8 mouse cellular contexts compared by ENCODE assay signal in the genomic region with DNA sequence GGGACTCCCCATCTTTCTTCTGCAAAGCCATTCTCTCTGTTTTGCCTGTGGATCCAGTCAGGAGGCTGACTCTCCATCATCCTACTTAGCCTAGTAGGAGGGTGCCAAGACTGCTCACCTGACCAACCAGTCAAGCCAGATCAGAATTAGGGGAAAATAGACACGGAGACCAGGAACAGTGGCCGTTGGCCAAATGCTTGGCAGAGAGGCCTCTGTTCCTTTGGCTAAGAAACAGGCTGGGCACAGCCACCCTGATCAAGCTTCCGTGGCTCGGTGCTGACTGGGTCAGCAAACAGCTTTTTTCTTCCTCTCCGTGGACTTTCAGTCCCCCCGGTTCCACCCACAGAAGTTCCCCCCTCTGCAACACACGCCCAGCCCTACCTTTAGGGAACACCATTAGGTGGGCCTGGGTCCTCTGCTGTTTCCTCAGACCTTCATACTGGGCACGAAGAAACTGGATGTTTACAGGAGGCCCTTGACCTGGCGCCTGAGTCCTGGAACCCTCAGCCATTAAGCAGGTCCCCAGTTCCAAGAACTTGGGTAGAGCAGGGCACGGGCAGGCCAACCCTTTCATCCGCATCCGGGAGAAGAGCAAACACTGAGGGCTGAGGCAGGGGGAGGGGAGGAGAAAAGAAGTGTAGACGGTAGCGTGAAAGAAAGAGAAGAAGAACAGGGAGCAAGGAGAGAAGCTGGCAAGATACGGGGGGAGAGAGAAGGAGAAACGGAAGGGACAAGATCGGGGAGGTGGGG. TPM values are rescaled to one million over a fixed set of nuclear protein-coding genes. Genes with fewer than 3 reads are reported as not detected.
A peak's percentile ranks its signal among the peaks of the same experiment; 100 is the strongest.
DNase-seq lines count a peak whose midpoint lies in the region; ATAC-seq and TF ChIP-seq lines count a peak whose summit lies in the region.

No protein-coding gene starts in this region.

- peak overlapping the region; percentile 50 for H3K4me3 ChIP-seq in liver, adult 2 months (ENCODE audit: insufficient read depth, low read depth, low read length)
- no peak overlapping the region for H3K4me3 ChIP-seq in limb, embryonic 14.5 days (replicated peaks; ENCODE audit: low read length)

- peak; percentile 95 for DNase-seq in liver, adult 2 months (ENCODE audit: extremely low read depth, low read depth, low spot score)
- no peak for DNase-seq in liver
- peak; percentile 36 to 67 for DNase-seq in adrenal gland, postnatal 36 days
- DNase-seq in fat pad, adult 2 months (ENCODE audit: extremely low read depth, low read depth, low spot score) = peak; percentile 76
- no peak for DNase-seq in limb, embryonic 14.5 days (ENCODE audit: low spot score)
- DNase-seq in ovary, postnatal 14 days (ENCODE audit: low spot score) = peak; percentile 47
- no peak for DNase-seq in spleen, adult 12 weeks (ENCODE audit: low spot score)

- no peaks in the 10 kb centered on the region for H3K9me3 ChIP-seq in limb, embryonic 14.5 days (ENCODE audit: control insufficient read depth, low read length)

- 9% methylated on average over 17 of the region's 17 CpGs for WGBS in liver, adult 2 months
- WGBS in limb, embryonic 14.5 days = 37% methylated on average over 17 of the region's 17 CpGs

- peak overlapping the region; percentile 31 for H3K4me2 ChIP-seq in limb, embryonic 14.5 days (replicated peaks; ENCODE audit: low read depth, low read length, severe bottlenecking)

- ATAC-seq in inflammation-experienced regulatory T-cells, adult 6 months = peak; percentile 75
- ATAC-seq in limb, embryonic 14.5 days (ENCODE audit: low FRiP score, low read depth) = no peak

- TF ChIP-seq CTCF in liver, adult 2 months (IDR thresholded peaks at IDR 0.05; ENCODE audit: low read depth, low read length) = no peak

- peak overlapping the region; percentile 72 for H3K9ac ChIP-seq in liver, adult 2 months (ENCODE audit: low read depth, low read length)
- no peak overlapping the region for H3K9ac ChIP-seq in limb, embryonic 14.5 days (ENCODE audit: low read depth, low read length, severe bottlenecking)

- no peaks in the 10 kb centered on the region for H3K27me3 ChIP-seq in liver, adult 2 months (ENCODE audit: control insufficient read depth, insufficient read depth, low read length)
- no peaks in the 10 kb centered on the region; the same call in 1 of the 2 replicates for H3K27me3 ChIP-seq in limb, embryonic 14.5 days (ENCODE audit: control insufficient read depth, insufficient read depth, low read length)

- peaks cover 20% of the 10 kb centered on the region for H3K4me1 ChIP-seq in liver, adult 2 months (ENCODE audit: control insufficient read depth, insufficient read depth, low read length)
- H3K4me1 ChIP-seq in limb, embryonic 14.5 days (ENCODE audit: control insufficient read depth, insufficient read depth, low read length) = peaks cover 31% of the 10 kb centered on the region

- no peaks in the 10 kb centered on the region for H3K36me3 ChIP-seq in liver, adult 2 months (ENCODE audit: control insufficient read depth, insufficient read depth, low read length)
- no peaks in the 10 kb centered on the region for H3K36me3 ChIP-seq in limb, embryonic 14.5 days (ENCODE audit: control insufficient read depth, insufficient read depth, low read length)

- no peaks in the 10 kb centered on the region; the same call in 1 of the 2 replicates for H3K79me2 ChIP-seq in liver, adult 2 months (ENCODE audit: control insufficient read depth, insufficient read depth, low read length)

- TF ChIP-seq POLR2A in liver, adult 2 months (IDR thresholded peaks at IDR 0.05; ENCODE audit: extremely low read depth, insufficient read depth, low read length) = no peak
- no peak for TF ChIP-seq POLR2A in limb, embryonic 14.5 days (IDR thresholded peaks at IDR 0.05; ENCODE audit: borderline replicate concordance, extremely low read depth, insufficient read depth, insufficient read length)

- peak overlapping the region; percentile 87 for H3K27ac ChIP-seq in liver, adult 2 months (replicated peaks; ENCODE audit: insufficient read depth, low read depth, low read length)
- no peak overlapping the region for H3K27ac ChIP-seq in limb, embryonic 14.5 days (replicated peaks; ENCODE audit: low read depth, low read length)

RNA-seq across cellular contexts. Expression of a gene that starts 0.7 kb away (rescaled TPM):
- 3.2 and 4.9 TPM in 2 replicates for total RNA-seq in liver, adult 2 months (2014; rRNA removed)
- 10.2 and 14.3 TPM in 2 replicates for polyA plus RNA-seq in liver, adult 2 months (2012; rRNA removed)
- total RNA-seq in adrenal gland, postnatal 36 days (2021) = 10 to 100 TPM in 1 of 2 experiments, 1 to 10 TPM in 1; 9.8 to 15.0 TPM
- polyA plus RNA-seq in inflammation-experienced regulatory T-cells, adult 6 months (2017; shearing (Covaris generic)) = 10 to 100 TPM in 2 of 3 experiments, 1 to 10 TPM in 1; 8.9 to 18.3 (median 18.2) TPM
- polyA plus RNA-seq in limb, embryonic 14.5 days (2012; rRNA removed) = 0.33 and 0.36 TPM in 2 replicates
- 0.11 and 0.17 TPM in 2 replicates for polyA plus RNA-seq in limb, embryonic 14.5 days (2014; fragmentation: Nextera tagmentation; extraction: Ambion mirVana)

RNA-seq across cellular contexts. Expression of a gene that starts 40.8 kb away (rescaled TPM):
- 138 and 151 TPM in 2 replicates for total RNA-seq in liver, adult 2 months (2014; rRNA removed)
- polyA plus RNA-seq in liver, adult 2 months (2012; rRNA removed) = 246 and 257 TPM in 2 replicates
- 100 to 1,000 TPM; 327 to 337 TPM for total RNA-seq in adrenal gland, postnatal 36 days (2021)
- polyA plus RNA-seq in inflammation-experienced regulatory T-cells, adult 6 months (2017; shearing (Covaris generic)) = 100 to 1,000 TPM; 126 to 295 (median 141) TPM
- 237 and 292 TPM in 2 replicates for polyA plus RNA-seq in limb, embryonic 14.5 days (2012; rRNA removed)
- 372 and 378 TPM in 2 replicates for polyA plus RNA-seq in limb, embryonic 14.5 days (2014; fragmentation: Nextera tagmentation; extraction: Ambion mirVana)

Comparison
In these comparisons a context has a peak if more than half of its experiments do, and no peak if none do; other contexts are left out.
1. DNase-seq: peak in liver, adult 2 months (single experiment), adrenal gland, postnatal 36 days (2 of 2), fat pad, adult 2 months (single experiment) and ovary, postnatal 14 days (single experiment); none in liver (single experiment), limb, embryonic 14.5 days (single experiment) and spleen, adult 12 weeks (single experiment).